Mouse (Mus musculus): ENCODE measurements at regions not wholly inside any gene's neighbourhood (a gene's known extent, or its start where the extent isn't known, plus 50 kb on each side); places are given as distances from the start of the nearest gene placed in this dataset.

GRCm38 (mm10) chr11:48442534-48443254 lies 357.4 kb upstream of the Rack1 start:
- DNase-seq (ENCODE audit: inconsistent age in 2 of 2, low spot score in 1 of 2) = peak; percentile 7 to 43

DNA sequence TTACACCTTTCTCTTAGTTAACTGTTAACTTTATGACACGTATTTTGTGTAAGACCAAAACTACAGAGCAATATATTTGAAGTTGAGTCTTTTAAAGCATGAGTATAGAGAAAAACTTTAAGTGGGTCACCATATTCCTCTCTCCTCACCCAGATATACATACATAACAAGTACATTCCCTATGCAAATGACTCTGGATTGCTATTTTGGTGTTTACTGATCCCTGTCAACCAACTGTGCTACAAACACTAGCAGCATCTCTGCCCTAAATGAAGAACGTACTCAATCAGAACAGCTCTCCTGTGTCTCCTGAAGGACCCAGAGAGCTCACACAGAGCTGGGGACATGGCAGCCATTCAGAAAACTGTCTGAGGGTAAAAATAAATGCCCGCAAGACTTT lies 363.4 kb upstream of the Rack1 start:
- DNase-seq (ENCODE audit: inconsistent age in 2 of 2, low spot score in 1 of 2) = no peak

DNA sequence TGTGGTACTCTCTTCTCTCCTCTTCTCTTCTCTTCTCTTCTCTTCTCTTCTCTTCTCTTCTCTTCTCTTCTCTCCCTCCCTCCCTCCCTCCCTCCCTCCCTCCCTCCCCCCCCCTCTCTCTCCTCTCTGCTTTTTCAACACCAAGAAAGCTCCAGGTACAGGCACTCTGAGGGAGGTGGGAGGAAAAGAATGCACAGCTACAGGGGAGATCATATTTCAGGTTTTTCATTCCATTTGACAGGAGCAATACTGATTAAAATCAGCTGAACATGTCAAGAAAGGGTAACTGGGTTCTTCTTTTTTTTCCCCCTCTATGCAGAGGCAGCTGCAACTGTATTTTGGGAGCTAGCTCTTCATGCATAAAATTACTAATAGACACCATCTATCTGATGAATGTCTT lies 368.8 kb upstream of the Rack1 start:
- DNase-seq (ENCODE audit: inconsistent age in 2 of 2, low spot score in 1 of 2) = no peak

DNA sequence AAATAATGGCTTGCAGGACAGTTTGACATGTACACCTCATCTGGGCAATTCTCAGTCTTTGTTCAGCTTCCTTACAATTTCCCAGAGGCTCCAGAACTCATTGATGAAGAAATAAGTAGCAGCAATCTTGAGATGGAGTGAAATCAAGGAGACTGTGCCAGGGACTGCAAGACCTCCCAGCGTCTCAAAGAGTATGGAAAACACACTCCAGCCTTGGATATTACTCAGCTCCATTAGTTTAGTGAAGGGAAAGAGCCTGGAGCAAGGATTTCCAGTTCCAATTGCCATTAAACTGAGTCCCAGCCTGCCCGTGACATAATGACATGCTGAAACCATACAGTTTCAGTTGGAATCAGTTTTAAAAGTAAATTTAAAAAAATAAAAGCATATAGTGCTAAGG lies 372.7 kb upstream of the Rack1 start:
- DNase-seq (ENCODE audit: inconsistent age in 2 of 2, low spot score in 1 of 2) = no peak

DNA sequence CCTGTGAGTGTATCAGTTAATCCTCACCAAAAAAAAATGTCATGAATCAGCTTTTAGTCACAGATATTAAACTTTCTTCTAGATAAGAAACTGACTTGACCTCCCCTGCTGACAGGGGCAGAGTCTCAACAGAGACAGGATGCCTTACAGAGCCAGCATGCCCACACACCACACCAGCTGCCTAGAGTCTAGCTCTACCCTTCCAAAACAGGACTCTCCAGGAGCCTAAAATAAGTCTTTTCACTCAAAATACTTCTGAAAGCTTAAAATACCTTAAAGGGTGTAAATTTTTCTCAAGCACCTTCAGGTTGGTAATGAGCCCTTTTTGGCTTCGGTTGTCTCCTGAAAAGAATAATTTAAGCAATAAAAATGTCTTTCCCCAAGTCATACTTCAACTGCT lies 373.7 kb upstream of the Rack1 start:
- no peak for DNase-seq (ENCODE audit: inconsistent age in 2 of 2, low spot score in 1 of 2)

DNA sequence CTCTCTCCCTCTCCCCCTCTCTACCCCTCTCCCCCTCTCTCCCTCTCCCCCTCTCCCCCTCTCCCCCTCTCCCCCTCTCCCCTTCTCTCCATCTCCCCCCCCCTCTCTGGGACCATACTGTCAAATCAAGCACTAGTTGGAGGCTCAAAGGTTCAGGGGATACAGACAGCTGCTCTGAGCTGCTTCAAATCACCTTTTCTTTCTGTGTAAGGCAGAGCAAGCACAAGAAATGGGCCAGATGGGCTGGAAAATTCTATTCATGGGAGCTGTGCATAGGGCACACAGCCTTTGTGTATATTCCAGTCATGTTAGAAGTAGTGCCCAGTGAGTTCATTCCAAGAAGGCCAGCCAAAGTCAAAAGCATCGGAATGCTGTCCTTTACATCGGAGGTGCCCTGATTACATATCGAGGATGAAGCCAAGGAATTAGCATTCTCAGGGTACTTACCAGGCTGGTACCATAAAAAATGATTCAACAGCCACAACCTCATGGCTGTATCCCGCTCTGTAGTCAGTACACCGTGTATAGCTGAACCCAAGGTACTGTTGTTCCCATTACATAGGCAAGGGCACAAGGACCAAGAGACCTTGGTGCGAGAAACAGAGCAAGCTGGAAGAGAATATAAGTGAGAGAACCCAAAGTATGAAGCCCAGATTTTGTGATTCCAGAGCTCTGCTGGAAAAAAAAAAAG lies 381.9 kb upstream of the Rack1 start:
- DNase-seq (ENCODE audit: inconsistent age in 2 of 2, low spot score in 1 of 2) = no peak

GRCm38 (mm10) chr11:48417615-48418014 lies 382.5 kb upstream of the Rack1 start:
- no peak for DNase-seq (ENCODE audit: inconsistent age in 2 of 2, low spot score in 1 of 2)

- no peak for DNase-seq (ENCODE audit: inconsistent age in 2 of 2, low spot score in 1 of 2)
Measured at GRCm38 (mm10) chr11:48398032-48398431, 402.1 kb upstream of the Rack1 start.

GRCm38 (mm10) chr11:48381489-48381888 lies 392.7 kb upstream of the Sgcd start:
- no peak for DNase-seq (ENCODE audit: inconsistent age in 2 of 2, low spot score in 1 of 2)

DNA sequence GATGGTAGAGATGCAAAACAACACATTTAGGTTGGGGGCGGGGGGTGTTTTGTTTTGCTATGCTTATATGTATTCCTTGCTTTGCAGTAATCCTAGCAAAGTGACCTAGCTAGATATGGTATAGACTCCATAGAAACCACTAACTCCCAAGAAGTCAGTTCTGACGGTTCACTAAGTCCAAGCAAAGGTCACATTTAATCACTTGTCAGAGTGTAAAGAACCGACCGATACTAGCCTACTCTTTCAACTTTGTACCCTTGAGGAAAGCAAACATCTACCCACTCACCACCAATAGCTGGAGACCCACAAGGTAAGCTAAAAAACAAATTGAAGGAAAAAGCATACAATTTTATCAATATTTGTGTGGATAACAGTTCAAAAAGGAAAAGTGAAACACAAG lies 389.3 kb upstream of the Sgcd start:
- DNase-seq (ENCODE audit: inconsistent age in 2 of 2, low spot score in 1 of 2) = no peak

DNA sequence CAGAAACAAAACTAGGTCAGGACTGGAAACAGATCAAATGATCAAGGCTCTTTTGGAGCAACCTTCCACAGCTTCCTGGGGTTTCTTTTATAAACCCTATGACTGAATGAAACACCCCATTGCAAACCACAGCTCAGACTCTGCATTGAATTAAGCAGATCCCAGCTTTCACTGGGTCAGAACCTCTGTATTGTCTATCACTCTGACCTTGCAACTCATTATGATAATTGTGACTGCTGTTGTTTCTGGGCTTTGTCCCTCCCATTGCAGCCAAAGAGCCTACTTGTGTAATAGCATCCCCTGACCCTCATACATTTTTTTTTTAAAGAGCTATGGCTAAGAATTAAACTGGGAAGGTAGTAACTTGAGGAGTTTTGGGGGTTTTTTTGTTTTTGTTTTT lies 388.5 kb upstream of the Sgcd start:
- DNase-seq (ENCODE audit: inconsistent age in 2 of 2, low spot score in 1 of 2) = no peak

DNA sequence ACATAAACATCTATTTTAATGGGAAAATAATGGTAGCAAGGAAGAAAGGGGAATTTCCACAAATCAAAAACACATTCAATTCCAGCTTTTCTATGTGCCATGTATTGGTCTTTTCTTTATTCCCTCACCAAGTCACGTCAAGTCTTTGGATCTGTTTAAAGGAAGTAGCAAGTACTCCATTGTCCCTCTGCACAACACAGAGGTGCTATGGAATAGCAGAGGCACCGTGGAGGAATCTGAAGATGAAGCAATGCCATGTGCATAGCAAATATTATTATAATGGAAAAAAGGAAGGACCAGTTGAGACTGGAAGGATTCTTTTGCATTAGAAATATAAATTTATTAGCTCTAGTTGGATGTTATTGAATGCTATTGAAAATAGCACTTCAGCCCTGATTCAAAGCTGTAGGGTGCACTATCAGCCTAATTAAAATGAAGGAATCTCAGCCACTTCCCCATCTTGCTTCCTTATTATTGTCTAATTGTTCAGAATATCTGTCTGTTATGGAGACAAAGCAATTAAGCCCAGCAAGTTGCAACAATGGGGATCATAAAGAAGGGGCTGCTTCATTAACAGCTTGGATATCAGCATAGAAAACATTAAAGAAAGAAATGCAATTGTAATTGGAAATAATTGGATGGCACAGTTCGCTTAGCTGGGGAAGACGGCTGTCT lies 362.7 kb upstream of the Sgcd start:
- no peak for DNase-seq (ENCODE audit: inconsistent age in 2 of 2, low spot score in 1 of 2)

- DNase-seq (ENCODE audit: inconsistent age in 2 of 2, low spot score in 1 of 2) = peak in 1 of 2 experiments; percentile 10
Measured at GRCm38 (mm10) chr11:48314500-48314899, 325.7 kb upstream of the Sgcd start.

DNA sequence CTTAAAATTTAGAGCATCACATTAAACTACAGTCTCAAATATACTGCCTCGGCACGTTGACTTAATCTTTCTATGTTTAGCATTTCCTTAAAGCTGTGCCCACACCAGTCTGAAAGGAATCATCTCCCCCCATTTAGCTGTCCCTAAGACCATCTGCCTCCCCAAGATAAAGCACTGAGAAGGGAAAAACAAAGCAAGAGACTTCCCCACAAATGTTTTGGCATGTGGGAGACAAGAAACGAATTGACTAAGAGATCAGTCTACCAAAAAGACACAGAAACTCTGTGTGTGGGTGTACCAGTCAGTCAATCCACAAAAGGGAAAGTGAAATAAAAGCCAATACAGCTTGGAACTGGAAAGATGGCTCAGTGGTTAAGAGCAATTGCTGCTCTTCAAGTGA lies 306.6 kb upstream of the Sgcd start:
- no peak for DNase-seq (ENCODE audit: inconsistent age in 2 of 2, low spot score in 1 of 2)

- no peak for DNase-seq (ENCODE audit: inconsistent age in 2 of 2, low spot score in 1 of 2)
Measured at GRCm38 (mm10) chr11:48262492-48262891, 273.7 kb upstream of the Sgcd start.

GRCm38 (mm10) chr11:48261089-48261488 lies 272.3 kb upstream of the Sgcd start:
- DNase-seq (ENCODE audit: inconsistent age in 2 of 2, low spot score in 1 of 2) = no peak

- DNase-seq (ENCODE audit: inconsistent age in 2 of 2, low spot score in 1 of 2) = no peak
Measured at GRCm38 (mm10) chr11:48250678-48251317, 262.0 kb upstream of the Sgcd start.

- no peak for DNase-seq (ENCODE audit: inconsistent age in 2 of 2, low spot score in 1 of 2)
Measured at GRCm38 (mm10) chr11:48249315-48249714, 260.5 kb upstream of the Sgcd start.

DNA sequence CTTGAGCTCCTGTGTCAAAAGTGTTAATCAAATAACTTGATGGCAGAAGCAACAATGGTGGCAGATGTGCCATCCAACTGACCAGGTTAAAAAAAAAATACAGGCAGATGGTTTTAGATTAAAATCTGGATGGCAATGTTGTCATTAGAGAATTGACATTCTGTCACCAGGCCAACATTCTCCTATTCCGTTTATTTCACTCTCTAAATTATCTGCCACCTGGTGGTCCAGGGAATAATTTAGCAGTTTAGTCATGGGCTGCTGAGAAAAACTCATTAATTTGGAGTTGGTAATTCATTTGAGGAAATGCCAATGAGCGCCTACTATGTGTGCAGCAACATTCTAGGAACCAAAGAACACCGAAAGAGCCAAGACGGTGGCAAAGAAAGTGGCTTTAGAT lies 232.4 kb upstream of the Sgcd start:
- no peak for DNase-seq (ENCODE audit: inconsistent age in 2 of 2, low spot score in 1 of 2)

- no peak for DNase-seq (ENCODE audit: inconsistent age in 2 of 2, low spot score in 1 of 2)
Measured at GRCm38 (mm10) chr11:48219157-48219556, 230.4 kb upstream of the Sgcd start.

GRCm38 (mm10) chr11:48216762-48217161 lies 228.0 kb upstream of the Sgcd start:
- DNase-seq (ENCODE audit: inconsistent age in 2 of 2, low spot score in 1 of 2) = no peak

DNA sequence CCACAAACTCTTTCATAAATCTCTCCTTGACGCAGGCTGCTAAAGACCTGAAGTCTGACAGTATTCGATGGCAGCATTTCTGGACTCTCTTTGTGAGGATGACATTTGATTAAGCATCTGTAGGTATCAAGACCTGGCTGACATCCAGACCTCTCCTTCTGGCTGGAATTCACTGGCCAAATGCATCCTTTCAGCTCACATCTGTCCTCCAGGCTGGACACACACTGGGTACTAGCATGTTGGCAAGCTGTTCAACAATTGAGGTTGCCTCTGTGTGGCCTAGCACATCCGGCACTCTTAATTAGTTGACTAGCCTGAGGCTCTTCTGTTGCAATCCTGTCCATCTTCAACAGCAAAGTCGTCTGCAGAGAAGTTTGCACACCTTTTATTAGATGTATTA lies 197.8 kb upstream of the Sgcd start:
- DNase-seq (ENCODE audit: inconsistent age in 2 of 2, low spot score in 1 of 2) = no peak
